Mouse (Mus musculus) cerebellum, adult 11 months (tissue): Measurements from ENCODE around the gene Cfap298.

Source experiments
- DNase-seq: peaks from one replicate; pipeline ENCODE4 v3.0.0; 2022

The Cfap298 gene

DNA sequence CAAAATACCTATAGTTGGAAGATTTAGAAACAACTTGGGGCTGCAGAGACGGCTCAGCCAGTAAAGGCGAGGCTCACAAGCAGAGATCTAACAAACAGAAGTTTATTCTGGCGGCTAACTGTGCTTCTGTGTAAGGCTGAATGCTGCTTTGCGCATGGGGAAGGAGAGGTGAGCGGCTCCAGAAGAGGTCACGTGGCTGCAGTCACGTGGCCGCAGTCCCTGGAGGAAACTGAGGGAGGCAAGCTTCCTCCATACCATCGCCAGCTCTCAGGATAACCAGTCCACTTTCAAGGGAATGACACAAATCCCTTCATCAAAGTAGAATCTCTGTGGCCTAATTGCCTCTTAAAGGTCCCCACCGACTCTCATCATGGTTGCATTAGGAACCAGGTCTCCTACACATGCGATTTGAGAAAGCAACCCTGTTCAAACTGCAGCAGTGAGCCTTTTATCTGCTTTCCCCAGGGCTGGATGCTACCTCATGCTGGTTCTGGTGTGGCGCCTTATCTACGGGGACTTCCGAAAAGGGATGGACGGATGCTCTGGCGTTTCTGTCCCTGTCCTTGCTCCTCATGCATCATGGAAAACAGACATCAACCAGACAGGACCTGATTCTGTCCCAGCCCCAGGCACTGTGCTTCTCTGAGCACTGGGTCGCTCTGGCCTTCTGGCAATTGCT, 23.9 kb downstream of the Cfap298 start:
- DNase-seq = no peak

DNA sequence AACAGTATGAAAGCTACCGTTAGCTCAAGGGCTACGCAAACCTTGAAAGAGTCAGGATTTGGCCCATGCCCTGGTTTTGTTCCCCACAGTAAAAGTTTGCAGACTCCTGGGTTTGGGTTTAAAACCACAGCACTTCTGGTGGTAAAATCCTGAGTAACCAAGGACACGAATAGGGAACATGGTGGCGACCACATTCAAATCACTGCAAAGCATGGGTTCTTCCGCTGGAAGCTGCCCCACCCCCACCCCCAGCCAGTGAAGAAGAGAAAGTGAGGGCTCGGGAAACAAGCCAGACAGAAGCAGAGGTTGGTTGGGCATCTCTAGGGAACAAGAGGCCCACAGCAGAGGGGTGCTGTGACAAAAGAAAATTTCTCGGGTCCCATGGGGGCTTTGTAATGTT, 27.7 kb downstream of the Cfap298 start:
- no peak for DNase-seq

- no peak for DNase-seq
These were observed 31.6 kb downstream of the Cfap298 start for GRCm38 (mm10) chr16:90903300-90903699.

DNA sequence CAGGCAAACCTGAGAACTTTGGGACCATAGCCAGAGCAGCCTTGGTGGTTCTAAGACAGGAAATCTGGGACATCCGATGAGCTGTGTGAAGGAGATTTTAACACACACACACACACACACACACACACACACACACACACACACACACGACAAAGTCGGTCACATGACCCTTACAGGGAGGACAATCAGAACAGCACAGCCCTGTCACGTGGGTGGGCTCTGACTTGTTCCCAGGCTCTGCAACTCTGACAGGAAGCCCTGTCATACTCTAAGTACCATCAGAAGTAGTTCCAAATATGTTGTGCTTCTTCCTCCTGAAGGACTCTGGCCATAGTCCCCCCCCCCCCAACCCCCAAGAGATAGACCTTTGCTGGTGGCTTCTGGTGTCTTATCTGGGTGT, 33.5 kb downstream of the Cfap298 start:
- DNase-seq = no peak

- DNase-seq = no peak
These were observed 35.4 kb downstream of the Cfap298 start for GRCm38 (mm10) chr16:90899498-90899897.

DNA sequence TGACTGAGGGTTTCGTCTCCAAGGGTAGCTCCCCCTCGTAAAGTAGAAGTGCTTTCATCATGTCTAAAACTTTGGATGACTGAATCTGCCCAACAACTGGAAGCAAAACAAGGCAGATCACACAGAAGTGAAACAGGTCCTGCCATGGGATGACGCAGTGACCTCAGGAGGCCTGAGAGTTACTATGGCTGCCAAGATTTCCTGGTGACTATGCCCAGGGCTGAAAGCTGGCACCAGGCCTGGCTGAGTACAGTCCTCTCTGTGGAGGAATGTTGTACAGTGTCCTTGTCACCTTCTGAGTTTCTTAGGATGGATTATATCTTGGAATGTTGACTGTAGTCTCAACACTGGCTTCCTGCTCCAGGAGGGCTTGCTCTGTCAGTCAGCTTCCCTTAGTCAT, 37.3 kb downstream of the Cfap298 start:
- no peak for DNase-seq

GRCm38 (mm10) chr16:90893792-90894191, 41.1 kb downstream of the Cfap298 start:
- no peak for DNase-seq

DNA sequence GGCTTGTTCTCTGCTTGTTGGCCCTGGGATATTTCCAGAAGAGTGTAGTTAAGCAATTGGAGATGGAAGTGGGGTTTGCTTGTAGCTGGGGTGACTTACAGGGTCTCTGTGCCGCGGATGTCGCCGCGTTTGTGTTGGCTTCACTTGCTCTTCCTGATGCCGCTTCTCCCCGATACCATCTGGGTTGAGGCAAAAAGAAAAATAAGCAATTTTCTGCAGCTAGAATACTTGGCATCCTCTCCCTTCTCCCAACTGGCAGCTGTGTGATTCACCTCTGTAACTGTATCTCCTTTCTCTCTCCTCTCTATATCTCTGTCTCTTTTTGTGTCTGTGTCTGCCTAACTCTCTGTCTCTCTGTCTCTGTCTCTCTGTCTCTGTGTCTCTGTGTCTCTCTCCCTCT, 41.9 kb downstream of the Cfap298 start:
- DNase-seq = no peak

DNA sequence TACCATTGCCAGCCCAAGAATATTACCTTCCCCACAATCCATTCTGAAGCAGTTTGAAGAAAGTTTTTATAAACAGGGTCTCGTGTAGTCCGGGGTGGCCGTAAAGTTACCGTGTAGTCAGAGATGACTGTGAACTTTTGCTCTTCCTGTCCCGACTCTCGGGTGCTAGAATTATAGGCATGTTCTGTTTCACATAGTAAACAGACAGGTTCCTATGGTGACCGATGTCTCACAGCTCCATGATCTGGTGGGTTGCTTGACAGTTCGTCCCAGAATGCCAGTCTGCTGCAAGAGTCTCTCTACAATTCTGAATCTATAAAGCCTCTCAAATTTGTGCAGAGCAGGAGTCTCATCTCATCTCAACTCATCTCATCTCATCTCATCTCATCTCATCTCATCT, 42.8 kb downstream of the Cfap298 start:
- no peak for DNase-seq

DNA sequence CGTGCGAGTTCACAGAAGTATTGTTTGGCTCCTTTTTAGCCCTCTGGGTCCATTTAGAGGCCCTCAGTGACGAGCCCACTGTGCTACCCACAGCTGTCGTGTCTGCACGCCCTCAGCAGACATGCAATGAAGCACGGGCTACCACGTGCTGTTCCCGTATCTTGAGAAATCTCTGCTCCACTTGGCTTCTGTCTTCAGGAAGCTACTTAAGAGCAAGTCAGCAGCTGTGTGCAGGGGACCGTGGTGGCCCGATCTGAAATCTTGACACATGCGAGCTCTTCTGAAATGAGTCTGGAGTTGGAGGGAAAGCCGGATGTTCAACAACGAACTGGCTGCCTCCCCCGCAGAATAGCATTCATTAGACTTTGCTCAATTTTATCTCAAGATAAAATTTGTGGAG, 43.3 kb downstream of the Cfap298 start:
- no peak for DNase-seq

DNA sequence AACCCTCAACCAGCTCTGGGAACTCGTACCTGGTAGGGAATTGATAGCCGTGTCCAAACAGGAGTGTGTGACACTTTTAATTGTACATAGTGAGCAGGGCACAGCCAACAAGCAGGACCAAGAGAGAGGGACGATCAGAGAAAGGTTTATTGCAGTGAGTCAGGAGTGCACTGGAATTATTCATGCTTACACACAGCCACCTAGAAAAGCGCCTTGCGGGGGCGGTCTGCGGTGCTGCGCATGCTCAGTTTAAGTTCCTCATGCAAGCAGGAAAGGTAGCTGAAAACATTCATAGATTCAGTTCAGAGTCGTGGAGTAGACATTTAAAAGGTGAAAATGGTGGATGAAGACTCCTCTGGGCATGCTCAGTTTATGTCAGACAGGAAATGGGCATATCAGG, 44.2 kb downstream of the Cfap298 start:
- no peak for DNase-seq

DNA sequence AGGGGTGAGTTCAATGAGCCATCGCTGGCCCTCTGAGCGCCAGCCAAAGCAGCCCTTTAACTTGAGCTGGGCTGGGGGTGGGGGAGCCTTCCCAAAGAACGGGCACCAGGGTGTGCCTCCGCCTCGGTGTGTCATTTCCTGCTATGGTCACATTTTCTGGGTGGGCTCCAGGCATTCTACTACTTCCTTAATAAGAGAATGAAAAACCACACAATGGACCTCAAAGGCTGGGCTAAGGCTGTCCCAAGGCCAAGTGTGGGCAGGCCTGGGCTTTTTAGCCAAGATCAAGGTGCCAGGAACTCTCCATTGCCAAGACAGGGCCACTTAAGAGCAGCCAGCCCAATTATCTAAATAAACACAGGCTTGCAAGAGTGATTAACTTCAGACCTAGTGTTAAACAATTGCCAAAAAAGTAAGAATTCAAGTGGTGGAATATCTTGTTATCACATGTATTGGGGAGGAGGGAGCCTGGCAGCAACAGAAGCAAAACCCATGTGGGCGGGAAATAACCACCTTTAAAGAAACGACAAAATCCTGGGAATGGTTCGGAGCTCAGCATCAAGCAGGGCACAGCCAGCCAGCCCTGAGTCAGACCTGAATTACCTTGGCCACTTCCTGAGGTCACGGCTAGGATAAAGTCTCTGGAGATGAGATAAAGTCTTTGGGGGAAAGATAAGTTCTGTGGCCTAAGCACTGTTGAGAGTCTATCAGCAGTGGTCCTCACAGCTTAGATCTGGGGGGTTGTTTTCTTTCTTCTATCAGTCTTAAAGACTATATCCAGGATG, 48.9 kb downstream of the Cfap298 start:
- DNase-seq = no peak

GRCm38 (mm10) chr16:90885351-90885750, 49.6 kb downstream of the Cfap298 start:
- DNase-seq = no peak

DNA sequence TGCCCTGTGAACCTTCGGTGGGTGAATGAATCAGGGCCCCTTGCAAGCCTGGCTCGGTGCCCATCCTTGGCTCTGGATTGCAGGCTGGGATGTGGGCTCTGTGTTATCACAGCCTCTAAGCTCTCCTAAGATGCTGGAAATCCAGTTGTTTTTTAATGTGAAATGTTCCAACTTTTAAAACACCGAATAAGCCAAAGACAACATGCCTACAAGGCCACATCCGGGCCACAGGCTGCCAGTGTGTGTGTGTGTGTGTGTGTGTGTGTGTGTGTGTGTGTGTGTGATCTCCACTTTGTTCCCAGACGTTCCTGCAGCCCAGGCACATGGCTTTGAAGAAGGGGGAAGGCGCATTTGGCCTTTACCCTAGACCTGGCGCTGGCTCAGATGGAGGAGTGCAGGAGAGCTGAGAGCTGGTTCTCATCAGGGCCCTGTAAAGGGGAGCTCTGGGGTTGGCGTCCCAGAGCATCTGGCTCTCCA, 52.4 kb downstream of the Cfap298 start:
- no peak for DNase-seq

- no peak for DNase-seq
These were observed 56.6 kb downstream of the Cfap298 start for GRCm38 (mm10) chr16:90878135-90878860.
